Mouse (Mus musculus) embryonic fibroblast, embryonic 13.5 days (primary cell): ENCODE results near the gene Hnrnpdl.
A peak's percentile ranks its signal among the peaks of the same experiment; 100 is the strongest.

Experiments
- CTCF ChIP-seq: IDR thresholded peaks from 2 replicates; pipeline ENCODE4 v1.5.1; 2011; ENCODE audit warnings: mild to moderate bottlenecking, control low read depth, low read length, moderate library complexity, borderline replicate concordance; ENCODE audit not compliant: insufficient read depth
- POLR2A ChIP-seq: IDR thresholded peaks from 2 replicates; pipeline ENCODE4 v1.6.1; 2011; ENCODE audit warnings: low read depth, mild to moderate bottlenecking, control low read depth, low read length, moderate library complexity

- TF ChIP-seq POLR2A (peak; percentile 84), CTCF (no peak)
Measured at GRCm38 (mm10) chr5:100039602-100040142, at the start of gene Hnrnpdl, which contains the start of gene Enoph1.
